Mouse (Mus musculus) lung, embryonic 14.5 days (tissue): Measurements from ENCODE around the gene Grm4. TPM values are rescaled to one million over a fixed set of nuclear protein-coding genes. Genes with fewer than 3 reads are reported as not detected.

Experiments used
- ATAC-seq: fragments of 200-750 bp; cut with Nextera tagmentation; 2 replicates; pipeline ENCODE4 v1.8.0; 2017; ENCODE audit warnings: mild to moderate bottlenecking, moderate TSS enrichment, moderate library complexity; ENCODE audit not compliant: insufficient read depth
- DNase-seq: peaks from one replicate; pipeline ENCODE4 v3.0.0-alpha.2; 2015
- H3K27ac ChIP-seq: fragments of 300-500 bp; sonication (generic); 2 replicates; pipeline ENCODE4 v1.5.1; 2014; ENCODE audit warnings: low read depth, mild to moderate bottlenecking, moderate library complexity
- H3K27me3 ChIP-seq: fragments of 300-500 bp; sonication (generic); 2 replicates; pipeline ENCODE4 v1.6.1; 2014; ENCODE audit warnings: low read length, control low read depth; ENCODE audit not compliant: insufficient read depth
- H3K36me3 ChIP-seq: fragments of 300-500 bp; sonication (generic); 2 replicates; pipeline ENCODE4 v1.6.1; 2014; ENCODE audit warnings: control low read depth; ENCODE audit not compliant: insufficient read depth
- H3K4me1 ChIP-seq: fragments of 300-500 bp; sonication (generic); 2 replicates; pipeline ENCODE4 v1.6.1; 2014; ENCODE audit warnings: antibody characterized with exemption, control low read depth; ENCODE audit not compliant: insufficient read depth
- H3K4me2 ChIP-seq: fragments of 300-500 bp; sonication (generic); 2 replicates; pipeline ENCODE4 v1.6.1; 2014; ENCODE audit warnings: mild to moderate bottlenecking
- H3K4me3 ChIP-seq: fragments of 300-500 bp; sonication (generic); 2 replicates; pipeline ENCODE4 v1.5.1; 2014; ENCODE audit warnings: low read depth, low read length
- H3K9ac ChIP-seq: fragments of 300-500 bp; sonication (generic); 2 replicates; pipeline ENCODE4 v1.6.1; 2014
- H3K9me3 ChIP-seq: fragments of 300-500 bp; sonication (generic); 2 replicates; pipeline ENCODE4 v1.6.1; 2016; ENCODE audit warnings: low read depth, low read length, control low read depth
- CTCF ChIP-seq: IDR thresholded peaks from 2 replicates; pipeline ENCODE4 v1.5.1; 2016; ENCODE audit warnings: antibody characterized with exemption, low read depth
- WGBS: fragments of 180-500 bp; shearing (Covaris S2); extraction: QIAGEN DNeasy Blood & Tissue Kit; methylation state at CpG from one replicate; pipeline ENCODE4 v1.1.7; 2014; 5-methylcytosine and 5-hydroxymethylcytosine counted together
- polyA plus RNA-seq: library from polyadenylated mRNA; unstranded; fragments of >200 nt; fragmentation: Nextera tagmentation; extraction: Ambion mirVana; gene quantifications from 2 replicates; pipeline ENCODE4 v1.2.1, GENCODE M21; 2014

Gene Grm4
- polyA plus RNA-seq, 1 experiment from 2014 or later: 0.05 TPM

DNA sequence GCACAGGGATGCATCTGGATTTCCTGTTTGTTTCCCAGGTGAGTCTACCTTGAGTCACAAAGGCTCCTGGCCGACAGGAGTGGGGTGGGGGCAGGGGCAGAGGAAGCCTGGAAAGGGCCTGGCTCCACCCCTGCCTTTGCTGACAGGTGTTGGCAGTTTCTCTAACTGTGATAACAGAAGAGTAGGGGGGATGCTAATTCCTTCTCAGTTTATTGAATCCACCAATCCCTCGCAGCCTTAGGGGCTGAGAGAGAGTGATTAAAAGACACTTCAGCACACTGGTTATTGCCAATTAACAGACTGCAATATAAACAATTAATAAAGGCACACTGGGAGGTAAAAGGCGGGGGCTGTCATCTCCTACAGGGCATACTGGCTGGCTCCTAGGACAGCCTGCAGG is 142.2 kb downstream of the Grm4 start:
- Histone ChIP-seq H3K4me3 (no peak overlapping the region), H3K27me3 (no peaks in the 10 kb centered on the region), H3K36me3 (no peaks in the 10 kb centered on the region), H3K9me3 (peaks cover 6% of the 10 kb centered on the region; the same call in 1 of the 2 replicates), H3K9ac (no peak overlapping the region), H3K4me2 (no peak overlapping the region), H3K27ac (no peak overlapping the region), H3K4me1 (no peaks in the 10 kb centered on the region)
- DNase-seq (no peak), ATAC-seq (no peak)
- no peak for TF ChIP-seq CTCF
- WGBS: 20% methylated on average over 3 of the region's 3 CpGs

- no peak overlapping the region for H3K4me2 ChIP-seq
- H3K4me1 ChIP-seq: 0 out of 2 replicates have a peak, but pooled peaks cover 4% of the 10 kb centered on the region
- H3K27ac ChIP-seq: no peak overlapping the region
- H3K27me3 ChIP-seq: no peaks in the 10 kb centered on the region
- 96% methylated on average over 1 of the region's 1 CpGs for WGBS
- no peaks in the 10 kb centered on the region; the same call in 1 of the 2 replicates for H3K9me3 ChIP-seq
- ATAC-seq: no peak
- peak; percentile 41 for TF ChIP-seq CTCF
- H3K4me3 ChIP-seq: no peak overlapping the region
- no peak for DNase-seq
- H3K9ac ChIP-seq: no peak overlapping the region
- H3K36me3 ChIP-seq: no peaks in the 10 kb centered on the region
Observed at GRCm38 (mm10) chr17:27377151-27377550, 144.1 kb downstream of the Grm4 start.

GRCm38 (mm10) chr17:27375551-27375950 is 145.7 kb downstream of the Grm4 start:
- TF ChIP-seq CTCF: no peak
- Histone ChIP-seq H3K9ac (no peak overlapping the region), H3K4me3 (no peak overlapping the region), H3K9me3 (no peaks in the 10 kb centered on the region; the same call in 1 of the 2 replicates), H3K27ac (no peak overlapping the region), H3K27me3 (no peaks in the 10 kb centered on the region), H3K4me1 (0 out of 2 replicates have a peak, but pooled peaks cover 4% of the 10 kb centered on the region), H3K4me2 (no peak overlapping the region), H3K36me3 (no peaks in the 10 kb centered on the region)
- 74% methylated on average over 5 of the region's 5 CpGs for WGBS
- DNase-seq (no peak), ATAC-seq (no peak)

Other genes starting within 250 kb of the Grm4 start
- gene Hmga1, start 35.1 kb upstream of the Grm4 start, polyA plus RNA-seq: 295 and 329 TPM in 2 replicates
- gene AI413582, start 44.4 kb upstream of the Grm4 start, polyA plus RNA-seq: 17.6 and 21.8 TPM in 2 replicates
- 30.5 and 34.4 TPM in 2 replicates for gene Nudt3, start 102.1 kb upstream of the Grm4 start, polyA plus RNA-seq
- not detected in 2 replicates for gene RPS10-NUDT3, start 113.8 kb upstream of the Grm4 start, polyA plus RNA-seq
- gene Rps10, start 115.3 kb upstream of the Grm4 start, polyA plus RNA-seq: 1,167 and 1,191 TPM in 2 replicates
- gene Pacsin1, start 134.1 kb upstream of the Grm4 start, polyA plus RNA-seq: 0.39 and 0.60 TPM in 2 replicates
- 0.88 and 1.1 TPM in 2 replicates for gene Spdef, start 207.6 kb upstream of the Grm4 start, polyA plus RNA-seq